Mouse (Mus musculus) ES-E14 (cell line): ENCODE measurements around the gene Mrap2.

ENCODE experiments used
- CHD2 ChIP-seq: IDR thresholded peaks from 2 replicates; pipeline ENCODE4 v1.6.1; 2014; ENCODE audit warnings: mild to moderate bottlenecking, low read depth, low read length, inconsistent platforms
- HCFC1 ChIP-seq: IDR thresholded peaks from 2 replicates; pipeline ENCODE4 v1.6.1; 2012; ENCODE audit warnings: low read length, inconsistent platforms, borderline replicate concordance; ENCODE audit not compliant: insufficient read depth
- MAFK ChIP-seq: IDR thresholded peaks from 2 replicates; pipeline ENCODE4 v1.6.1; 2014; ENCODE audit warnings: mild to moderate bottlenecking, low read depth, low read length, inconsistent platforms; ENCODE audit not compliant: insufficient read depth
- ZC3H11A ChIP-seq: IDR thresholded peaks from 2 replicates; pipeline ENCODE4 v1.6.1; 2012; ENCODE audit warnings: low read depth, mild to moderate bottlenecking, inconsistent platforms, low read length, borderline replicate concordance

DNA sequence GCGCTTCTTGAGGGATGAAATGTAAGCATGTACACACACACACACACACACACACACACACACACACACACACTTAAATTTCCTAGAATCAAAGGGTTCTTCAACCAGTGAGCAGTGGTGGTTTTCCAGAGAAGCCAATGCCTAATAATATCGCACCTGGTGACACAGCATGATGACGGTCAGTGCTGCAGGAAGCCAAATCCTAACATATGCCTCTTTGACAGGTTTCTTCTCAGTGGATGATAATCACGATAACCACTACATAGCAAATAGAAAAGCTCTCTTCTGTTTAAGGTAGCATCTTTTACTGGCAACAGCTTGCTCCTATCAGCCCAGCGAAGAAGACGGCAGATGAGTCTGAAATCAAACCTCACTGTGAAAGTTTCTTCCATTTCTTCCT, 53.9 kb downstream of the Mrap2 start:
- TF ChIP-seq CHD2 = no peak
- no peak for TF ChIP-seq ZC3H11A
- TF ChIP-seq HCFC1 = no peak
- no peak for TF ChIP-seq MAFK
